Mouse (Mus musculus) v-Abl transformed pro-B cells (cell line): ENCODE results near the gene Efna5.

Source experiments
- in situ Hi-C, 2 experiments: fragments of 400-800 bp; cut with MboI; formaldehyde crosslinking; loops; one replicate each; pipeline ENCODE4 v1.15.1; 2025; ENCODE audit not compliant: unreplicated experiment in 2 of 2

The Efna5 gene

DNA sequence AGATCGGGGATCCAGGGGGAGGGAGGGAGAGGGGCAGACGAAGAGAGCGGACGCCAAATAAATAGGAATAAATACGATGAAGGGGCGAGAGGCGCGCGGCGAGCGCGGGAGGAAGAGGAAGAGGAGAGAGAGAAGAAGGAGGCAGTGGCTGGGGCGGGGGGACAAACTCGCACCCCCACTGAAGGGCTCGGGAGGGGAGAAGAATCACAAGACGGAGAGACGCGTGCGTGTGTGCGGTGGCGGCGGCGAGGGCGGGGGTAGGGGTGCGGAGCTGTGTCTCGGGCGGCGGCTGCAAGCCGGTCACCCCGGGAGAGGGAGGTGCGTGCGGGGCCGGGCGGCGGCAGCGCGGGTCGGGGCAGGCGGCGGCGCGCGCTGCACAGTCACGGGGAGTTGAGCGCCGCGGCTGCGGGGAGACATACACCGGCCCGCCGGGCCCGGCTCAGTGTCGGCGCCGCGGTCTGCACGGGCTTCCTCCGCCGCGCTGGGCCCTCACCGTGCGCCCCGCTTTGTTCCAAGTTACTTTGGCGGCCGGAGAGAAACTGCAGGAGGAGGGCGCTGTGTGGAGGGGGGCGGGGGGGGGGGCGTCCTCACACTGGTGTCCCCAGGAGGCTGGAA is at the start of gene Efna5:
Efna5 (minus strand) TSS at position 142 of the 615 bp plus-strand sequence.
- in situ Hi-C loops = loop anchor here (10.0 to 25.0 kb wide), 3 partner anchors 419 to 531 kb away; no protein-coding TSS in a partner anchor

DNA sequence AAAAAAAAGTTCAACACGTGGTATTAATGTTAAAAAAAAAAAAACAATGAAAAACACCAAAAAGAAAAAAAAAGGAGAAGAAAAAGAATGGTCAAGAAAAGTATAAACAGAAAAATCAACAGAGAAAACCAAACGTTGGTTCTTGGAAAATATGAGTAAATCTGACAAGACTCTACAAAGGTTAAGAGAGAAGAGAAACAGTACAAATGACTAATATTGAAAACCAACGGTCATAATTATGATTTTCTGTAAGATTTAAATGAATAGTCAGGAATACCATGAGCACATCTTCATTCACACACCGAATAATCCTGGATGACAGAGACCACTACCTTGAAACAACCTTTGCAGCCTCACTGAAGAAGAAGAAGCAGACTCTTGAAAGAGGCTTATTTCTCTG is 34.2 kb upstream of the Efna5 start:
- in situ Hi-C loops = no loop called here

DNA sequence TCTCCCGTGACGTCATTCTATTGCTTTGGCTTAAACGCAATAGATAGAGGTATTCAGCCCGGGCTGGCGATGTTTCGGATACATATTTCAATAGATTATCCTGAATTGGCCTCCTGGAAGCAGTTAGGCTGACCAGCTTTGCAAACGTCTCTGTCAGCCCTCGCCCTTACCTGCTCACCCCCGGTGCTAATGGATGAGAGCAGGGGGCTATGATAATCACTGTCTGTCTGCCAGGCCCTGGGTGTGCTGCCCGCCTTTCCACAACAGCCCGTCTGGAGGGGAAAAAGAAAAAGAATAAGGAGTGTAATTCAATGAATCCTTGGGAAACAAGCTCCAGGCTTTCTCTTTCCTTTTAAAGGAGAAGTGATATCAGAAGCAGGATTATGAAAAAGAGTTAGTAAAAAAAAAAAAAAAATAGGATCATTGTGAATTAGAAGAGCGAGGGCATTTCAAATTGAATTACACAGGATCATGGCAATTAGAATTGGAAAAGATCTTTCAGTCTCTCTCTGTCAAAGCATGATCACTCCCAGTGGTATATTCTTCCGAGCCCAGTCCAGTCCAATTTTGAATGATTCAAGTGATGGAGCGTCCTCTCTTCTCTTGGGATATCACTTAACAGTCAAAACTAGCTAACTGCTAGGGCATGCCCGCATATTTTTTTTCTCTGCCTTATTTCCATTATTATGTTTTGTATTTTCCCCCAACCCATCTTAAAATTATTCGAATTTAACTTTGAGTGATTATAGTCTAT is 24.8 kb upstream of the Efna5 start:
- in situ Hi-C loops = no loop called here

DNA sequence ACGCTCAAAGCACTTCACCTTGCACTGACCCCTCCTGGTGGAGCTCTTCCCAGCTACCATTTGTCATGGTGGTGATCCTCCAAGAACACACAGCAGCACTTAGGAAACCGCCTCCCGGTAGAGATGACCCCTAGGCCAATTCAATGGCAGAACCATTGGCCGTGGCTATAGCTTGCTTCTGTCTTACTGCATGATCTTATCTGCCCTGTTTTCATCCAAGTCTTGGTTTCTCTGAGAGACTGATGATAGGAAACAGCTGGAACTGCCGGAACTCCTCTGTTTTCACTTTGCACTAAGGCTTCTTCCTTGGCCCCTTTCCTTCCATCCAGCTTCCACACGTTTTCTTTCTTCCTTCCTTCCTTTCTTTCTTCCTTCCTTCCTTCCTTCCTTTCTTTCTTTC is 17.9 kb upstream of the Efna5 start:
- in situ Hi-C loops = loop anchor here (25.0 kb wide), 2 partner anchors 437 to 513 kb away; no protein-coding TSS in a partner anchor

GRCm38 (mm10) chr17:62889991-62890390 is 8.9 kb upstream of the Efna5 start:
- in situ Hi-C loops = loop anchor here (5.0 to 25.0 kb wide), 5 partner anchors 117 to 522 kb away; no protein-coding TSS in a partner anchor

DNA sequence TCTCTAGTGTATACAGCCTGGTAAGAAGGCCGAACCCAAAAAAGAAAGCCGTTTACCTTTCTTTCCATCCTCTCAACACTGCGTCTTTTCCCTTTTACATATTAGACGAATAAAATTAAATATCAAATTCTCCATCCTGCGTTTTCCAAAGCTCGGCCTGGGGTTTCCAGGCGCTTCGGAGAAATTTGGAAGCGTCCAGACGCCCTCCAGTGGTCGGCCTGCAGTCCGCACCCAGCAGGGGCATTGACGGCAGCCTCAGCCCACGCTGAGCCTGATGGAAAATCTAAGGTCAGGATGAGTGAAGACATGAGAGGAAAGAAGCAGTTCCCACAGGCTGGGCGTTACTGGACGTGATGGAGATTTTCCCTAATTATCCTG is 3.0 kb upstream of the Efna5 start:
- in situ Hi-C loops = loop anchor here (10.0 to 25.0 kb wide), 3 partner anchors 422 to 528 kb away; no protein-coding TSS in a partner anchor

GRCm38 (mm10) chr17:62883476-62884128 is 2.5 kb upstream of the Efna5 start:
- in situ Hi-C loops = loop anchor here (10.0 to 25.0 kb wide), 3 partner anchors 421 to 529 kb away; no protein-coding TSS in a partner anchor

DNA sequence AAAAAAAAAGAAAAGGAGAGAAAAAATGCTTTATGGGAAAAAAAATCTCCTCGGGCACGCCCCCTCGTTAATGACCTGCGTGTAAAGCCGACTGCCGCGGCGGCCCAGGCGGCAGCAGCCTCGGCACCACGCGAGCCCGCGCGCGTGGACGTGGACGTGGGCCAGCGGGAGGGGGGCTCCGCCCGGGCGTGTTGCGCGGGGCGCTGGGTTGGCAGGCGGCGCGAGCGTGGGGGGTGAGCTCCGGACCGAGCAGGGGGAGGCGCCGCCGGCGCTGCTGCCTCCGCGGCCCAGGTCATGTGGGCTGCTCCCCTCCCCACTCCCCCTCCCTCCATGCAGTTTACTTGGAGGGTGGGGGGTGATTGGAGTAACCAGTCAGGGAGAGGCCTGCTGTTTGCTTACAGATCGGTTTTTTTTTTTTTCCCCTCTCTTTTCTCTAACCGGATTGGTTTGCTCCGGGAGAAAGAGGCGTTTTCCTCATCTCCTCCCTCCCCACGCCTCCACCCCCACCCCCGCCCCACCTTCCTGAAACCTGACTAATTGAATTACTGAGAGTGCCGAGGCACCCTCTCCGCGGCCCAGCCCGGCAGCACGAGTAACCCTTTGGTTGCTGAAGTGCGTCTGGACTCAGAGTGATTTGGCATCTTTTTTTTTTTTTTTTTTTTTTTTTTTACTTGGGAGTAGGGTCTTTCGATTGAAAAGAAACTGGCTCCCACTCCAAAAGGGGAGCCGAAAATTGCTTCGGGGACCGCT is 1.8 kb upstream of the Efna5 start:
- in situ Hi-C loops = loop anchor here (10.0 to 25.0 kb wide), 3 partner anchors 421 to 529 kb away; no protein-coding TSS in a partner anchor

- in situ Hi-C loops = loop anchor here (10.0 to 25.0 kb wide), 3 partner anchors 420 to 530 kb away; no protein-coding TSS in a partner anchor
Measured at GRCm38 (mm10) chr17:62881791-62882725, 941 bp upstream of the Efna5 start.

- in situ Hi-C loops = loop anchor here (10.0 to 25.0 kb wide), 3 partner anchors 418 to 532 kb away; no protein-coding TSS in a partner anchor
Measured at GRCm38 (mm10) chr17:62880311-62881175, 574 bp downstream of the Efna5 start.

DNA sequence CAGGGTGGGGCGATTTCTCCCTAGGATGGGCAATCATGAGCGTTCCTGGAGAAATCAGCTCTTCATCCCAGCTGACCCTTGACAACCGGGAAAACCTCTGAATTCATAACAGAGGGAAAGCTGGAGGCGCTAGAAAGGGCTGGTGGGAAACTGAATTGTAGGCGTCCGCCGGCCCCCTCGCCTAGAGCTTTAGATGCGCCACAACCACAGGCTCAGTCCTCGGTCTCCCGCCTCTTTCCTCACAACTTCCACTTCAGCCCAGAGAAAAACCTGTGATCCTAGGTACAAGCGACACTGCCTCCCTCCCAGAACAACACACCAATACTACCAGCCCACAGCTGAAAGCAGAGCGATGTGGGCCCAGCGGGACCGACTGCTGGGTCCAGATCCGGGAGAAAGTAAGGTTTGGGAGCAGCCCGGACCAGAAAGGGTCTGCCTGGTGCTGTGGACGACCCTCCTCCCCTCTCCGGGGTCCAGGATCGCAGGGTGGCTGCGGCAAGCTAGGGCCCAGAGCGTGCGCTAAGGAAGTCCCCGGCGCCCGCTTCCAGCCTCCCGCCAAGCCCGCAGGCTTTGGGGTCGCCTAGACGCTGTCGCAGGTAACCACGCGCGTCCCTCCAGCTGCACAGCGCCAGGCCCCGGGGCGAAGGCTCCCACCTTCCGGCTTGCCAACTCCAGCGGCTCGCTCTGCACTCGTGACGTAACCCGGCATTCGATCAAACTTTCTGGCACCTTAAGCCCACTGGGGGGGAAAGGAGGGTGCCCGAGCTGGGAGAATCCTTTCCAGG is 1.4 kb downstream of the Efna5 start:
- in situ Hi-C loops = loop anchor here (10.0 to 25.0 kb wide), 4 partner anchors 95 to 533 kb away; no protein-coding TSS in a partner anchor

DNA sequence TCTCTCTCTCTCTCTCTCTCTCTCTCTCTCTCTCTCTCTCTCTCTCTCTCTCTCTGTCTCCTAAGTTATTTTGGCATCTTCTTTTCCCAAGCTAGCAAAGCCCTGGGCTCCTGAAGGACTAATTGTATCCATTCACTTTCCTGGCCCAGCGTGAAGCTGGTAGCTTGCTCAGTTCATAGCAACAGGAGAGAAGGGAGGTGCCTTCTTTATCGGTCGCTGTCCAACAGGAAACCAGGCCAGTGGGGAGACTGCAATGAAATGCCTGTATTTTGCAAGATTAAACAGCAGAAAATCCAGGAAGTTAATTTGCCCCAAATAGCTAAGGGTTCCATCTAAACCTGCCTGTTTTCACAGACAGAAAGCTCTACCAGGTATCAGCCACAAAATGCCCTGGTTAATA is 5.4 kb downstream of the Efna5 start:
- in situ Hi-C loops = loop anchor here (10.0 to 25.0 kb wide), 3 partner anchors 91 to 537 kb away; no protein-coding TSS in a partner anchor

- in situ Hi-C loops = loop anchor here in 1 of 2 experiments (10.0 kb wide), 1 partner anchor 87 kb away; no protein-coding TSS in a partner anchor
Measured at GRCm38 (mm10) chr17:62871928-62872327, 9.2 kb downstream of the Efna5 start.

- in situ Hi-C loops = loop anchor here in 1 of 2 experiments (10.0 kb wide), 1 partner anchor 86 kb away; no protein-coding TSS in a partner anchor
Measured at GRCm38 (mm10) chr17:62871191-62871590, 9.9 kb downstream of the Efna5 start.

DNA sequence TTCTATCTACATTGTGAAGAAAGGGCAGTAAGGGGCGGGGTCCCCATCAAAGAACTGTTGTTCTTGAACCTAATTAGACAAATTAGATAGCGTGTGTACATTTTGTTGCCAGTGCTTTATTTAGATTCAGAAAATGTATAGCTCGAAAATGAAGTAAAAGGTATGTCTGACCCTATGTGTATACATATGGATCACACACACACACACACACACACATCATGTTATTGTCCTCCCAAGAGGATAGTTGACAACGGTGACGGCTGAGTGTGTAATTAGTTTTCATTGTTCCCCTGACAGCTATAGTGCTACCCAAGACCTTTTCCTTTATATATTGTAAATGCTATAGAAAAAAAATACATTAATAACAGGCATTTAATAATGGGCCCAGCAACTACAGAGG is 10.7 kb downstream of the Efna5 start:
- in situ Hi-C loops = loop anchor here in 1 of 2 experiments (10.0 kb wide), 1 partner anchor 86 kb away; no protein-coding TSS in a partner anchor

- in situ Hi-C loops = loop anchor here in 1 of 2 experiments (5.0 kb wide), 1 partner anchor 48 kb away; no protein-coding TSS in a partner anchor
Measured at GRCm38 (mm10) chr17:62864966-62865365, 16.2 kb downstream of the Efna5 start.

DNA sequence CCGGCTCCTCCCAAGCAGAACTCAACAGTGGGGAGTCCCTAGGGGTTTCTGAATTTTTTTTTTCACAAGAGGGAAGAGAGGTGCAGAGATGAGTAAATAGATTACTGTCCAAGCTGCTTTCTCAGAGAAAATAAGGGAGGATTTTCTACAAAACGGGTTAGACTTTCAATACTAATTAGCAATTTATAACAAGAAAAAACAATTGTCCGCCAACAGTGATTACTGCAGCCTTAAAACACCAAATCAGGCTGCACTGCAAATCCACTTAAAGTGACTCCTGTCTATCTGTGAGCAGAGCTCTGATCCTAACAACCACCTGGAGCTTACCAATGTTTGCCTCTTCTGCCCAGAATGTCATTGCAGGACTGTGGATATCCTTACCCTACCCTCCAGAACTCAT is 18.1 kb downstream of the Efna5 start:
- in situ Hi-C loops = no loop called here
